Mouse (Mus musculus) E14TG2a.4 (cell line): Measurements from ENCODE around the gene Ltbp3.

Experiments used
- CTCF ChIP-seq: conservative IDR thresholded peaks from 2 replicates; pipeline ENCODE4 v1.5.1; 2014; ENCODE audit warnings: low read length
- POU5F1 ChIP-seq: IDR thresholded peaks from 2 replicates; pipeline ENCODE4 v1.6.1; 2014; ENCODE audit warnings: low read length, borderline replicate concordance

- no peak for TF ChIP-seq CTCF
- no peak for TF ChIP-seq POU5F1
Measured at GRCm38 (mm10) chr19:5725029-5725707, 15.5 kb upstream of the Ltbp3 start.
